Comparison of ENCODE assay signal across 8 mouse cellular contexts in the genomic region with DNA sequence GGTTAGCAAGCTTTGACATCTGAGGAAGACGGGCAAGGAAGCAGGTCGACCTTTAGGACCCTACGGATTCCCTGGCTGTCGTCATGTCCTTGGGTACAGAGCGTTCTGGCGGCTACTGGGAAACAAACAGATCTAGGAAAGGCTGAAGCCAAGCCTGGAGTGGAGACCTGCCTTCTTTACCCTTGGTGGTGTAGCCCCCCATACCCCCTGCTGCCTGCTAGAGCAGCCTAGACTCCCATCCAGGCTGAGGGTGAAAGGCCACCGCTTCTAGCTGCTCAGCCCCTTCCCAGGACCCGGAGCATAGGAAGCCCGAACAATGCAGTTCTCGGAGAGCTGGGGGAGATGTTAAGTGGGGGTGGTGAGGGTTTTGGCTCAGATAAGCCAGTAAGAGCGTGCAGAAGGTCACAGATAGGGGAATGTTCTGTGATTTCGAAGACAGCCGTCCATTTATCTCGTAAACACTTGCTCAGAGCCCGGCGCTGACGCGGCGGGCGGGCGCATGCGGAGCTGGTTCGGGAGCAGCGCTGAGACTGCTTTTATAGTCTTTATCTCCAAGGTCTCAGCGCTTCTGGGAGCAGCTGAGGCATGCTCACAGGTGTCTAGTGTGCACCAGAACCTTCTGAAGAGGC. TPM values are rescaled to one million over a fixed set of nuclear protein-coding genes. Genes with fewer than 3 reads are reported as not detected.
A peak's percentile ranks its signal among the peaks of the same experiment; 100 is the strongest.
DNase-seq lines count a peak whose midpoint lies in the region; ATAC-seq and TF ChIP-seq lines count a peak whose summit lies in the region.

No protein-coding gene starts in this region.

- H3K4me1 ChIP-seq in embryonic facial prominence, embryonic 13.5 days: peaks cover 53% of the 10 kb centered on the region
- H3K4me1 ChIP-seq in heart, embryonic 10.5 days: peaks cover 49% of the 10 kb centered on the region
- peaks cover 43% of the 10 kb centered on the region for H3K4me1 ChIP-seq in liver, embryonic 13.5 days (replicated peaks)
- H3K4me1 ChIP-seq in thymus, adult 2 months (replicated peaks; ENCODE audit: control insufficient read depth, insufficient read depth, low read length): peaks cover 58% of the 10 kb centered on the region

- WGBS in embryonic facial prominence, embryonic 13.5 days: under 1% methylated on average over 25 of the region's 25 CpGs
- WGBS in heart, embryonic 10.5 days: under 1% methylated on average over 25 of the region's 25 CpGs
- WGBS in liver, embryonic 13.5 days (ENCODE audit: insufficient replicate concordance): under 1% methylated on average over 25 of the region's 25 CpGs
- 1% methylated on average over 25 of the region's 25 CpGs for WGBS in thymus, adult 2 months

- peak overlapping the region; percentile 96 for H3K27ac ChIP-seq in embryonic facial prominence, embryonic 13.5 days
- H3K27ac ChIP-seq in heart, embryonic 10.5 days: peak overlapping the region; percentile 96
- H3K27ac ChIP-seq in liver, embryonic 13.5 days: no peak overlapping the region
- H3K27ac ChIP-seq in thymus, adult 2 months (ENCODE audit: control insufficient read depth, insufficient read depth, low read length): peak overlapping the region; percentile 94

- peak; percentile 70 for DNase-seq in 416B (ENCODE audit: low read depth)
- DNase-seq in adrenal gland, postnatal 36 days: peak; percentile 80 to 81
- peak; percentile 85 for DNase-seq in heart, embryonic 10.5 days (ENCODE audit: low spot score)
- peak; percentile 80 for DNase-seq in kidney, adult 9 months
- peak; percentile 60 for DNase-seq in liver, embryonic 13.5 days
- peak; percentile 68 for DNase-seq in thymus, adult 2 months

- no peaks in the 10 kb centered on the region for H3K79me2 ChIP-seq in myocyte (ENCODE audit: control insufficient read depth, insufficient read depth)

- TF ChIP-seq CTCF in thymus, adult 2 months (IDR thresholded peaks at IDR 0.05; ENCODE audit: borderline replicate concordance, control insufficient read depth, extremely low read depth, insufficient read depth, low read length, poor library complexity): no peak

- ATAC-seq in embryonic facial prominence, embryonic 13.5 days (ENCODE audit: insufficient number of reproducible peaks, insufficient read depth, low FRiP score, low TSS enrichment, low read depth): no peak
- peak; percentile 83 for ATAC-seq in liver, embryonic 13.5 days (ENCODE audit: low read depth)

- H3K27me3 ChIP-seq in embryonic facial prominence, embryonic 13.5 days: no peaks in the 10 kb centered on the region
- H3K27me3 ChIP-seq in heart, embryonic 10.5 days (ENCODE audit: insufficient read depth, poor library complexity, severe bottlenecking): peaks cover 7% of the 10 kb centered on the region; the same call in 1 of the 2 replicates
- H3K27me3 ChIP-seq in liver, embryonic 13.5 days: peaks cover 28% of the 10 kb centered on the region
- H3K27me3 ChIP-seq in myocyte (ENCODE audit: control insufficient read depth, insufficient read depth, insufficient read length): no peaks in the 10 kb centered on the region
- no peaks in the 10 kb centered on the region for H3K27me3 ChIP-seq in thymus, adult 2 months (ENCODE audit: control insufficient read depth, insufficient read depth, low read length)

- TF ChIP-seq POLR2A in myocyte (IDR thresholded peaks at IDR 0.05; ENCODE audit: insufficient read length, low read depth): no peak
- peak; percentile 73; the same call in 1 of the 2 replicates for TF ChIP-seq POLR2A in thymus, adult 2 months (IDR thresholded peaks at IDR 0.05; ENCODE audit: control insufficient read depth, extremely low read depth, insufficient read depth, low read length, poor library complexity)

- no peaks in the 10 kb centered on the region for H3K9me3 ChIP-seq in embryonic facial prominence, embryonic 13.5 days
- no peaks in the 10 kb centered on the region for H3K9me3 ChIP-seq in heart, embryonic 10.5 days
- no peaks in the 10 kb centered on the region for H3K9me3 ChIP-seq in liver, embryonic 13.5 days (replicated peaks)

- peak overlapping the region; percentile 91 for H3K9ac ChIP-seq in embryonic facial prominence, embryonic 13.5 days
- H3K9ac ChIP-seq in liver, embryonic 13.5 days: peak overlapping the region; percentile 48; the same call in 1 of the 2 replicates

- H3K36me3 ChIP-seq in embryonic facial prominence, embryonic 13.5 days: no peaks in the 10 kb centered on the region
- no peaks in the 10 kb centered on the region for H3K36me3 ChIP-seq in heart, embryonic 10.5 days
- H3K36me3 ChIP-seq in liver, embryonic 13.5 days: no peaks in the 10 kb centered on the region
- no peaks in the 10 kb centered on the region for H3K36me3 ChIP-seq in myocyte (ENCODE audit: control insufficient read depth, insufficient read depth)
- H3K36me3 ChIP-seq in thymus, adult 2 months (ENCODE audit: control insufficient read depth, insufficient read depth, low read length): no peaks in the 10 kb centered on the region

- H3K4me3 ChIP-seq in embryonic facial prominence, embryonic 13.5 days: peak overlapping the region; percentile 56
- H3K4me3 ChIP-seq in heart, embryonic 10.5 days: peak overlapping the region; percentile 67
- H3K4me3 ChIP-seq in liver, embryonic 13.5 days (replicated peaks): peak overlapping the region; percentile 45
- H3K4me3 ChIP-seq in myocyte: peak overlapping the region; percentile 3
- H3K4me3 ChIP-seq in thymus, adult 2 months (ENCODE audit: control insufficient read depth, insufficient read depth, low read length): peak overlapping the region; percentile 59

- H3K4me2 ChIP-seq in embryonic facial prominence, embryonic 13.5 days: peak overlapping the region; percentile 76
- peak overlapping the region; percentile 59 for H3K4me2 ChIP-seq in liver, embryonic 13.5 days
- peak overlapping the region; percentile 74 for H3K4me2 ChIP-seq in myocyte (ENCODE audit: low read depth)

- H3ac ChIP-seq in myocyte (ENCODE audit: control insufficient read depth, insufficient read length): no peak overlapping the region

TF ChIP-seq in myocyte, 11 proteins besides CTCF, POLR2A, EP300 and RAD21:
- TF ChIP-seq REST (IDR thresholded peaks at IDR 0.05; ENCODE audit: insufficient read depth, insufficient read length) (no peak), POLR2AphosphoS2 (IDR thresholded peaks at IDR 0.05; ENCODE audit: insufficient read length, low read depth) (no peak)

RNA-seq across cellular contexts. Expression of a gene that starts 18.3 kb away (rescaled TPM):
- 10 to 100 TPM; 76.4 to 98.7 TPM for total RNA-seq in adrenal gland, postnatal 36 days (2021)
- 86.5 and 93.1 TPM in 2 replicates for polyA plus RNA-seq in embryonic facial prominence, embryonic 13.5 days (2015; fragmentation: Nextera tagmentation; extraction: Ambion mirVana)
- polyA plus RNA-seq in heart, embryonic 10.5 days (2016; fragmentation: Nextera tagmentation; extraction: Ambion mirVana): 17.6 and 32.8 TPM in 2 replicates
- 2.7 and 2.8 TPM in 2 replicates for polyA plus RNA-seq in liver, embryonic 13.5 days (2015; fragmentation: Nextera tagmentation; extraction: Ambion mirVana)
- 266 TPM for polyA plus RNA-seq in myocyte (2012; fragmentation: generic; extraction: Trizol)
- polyA plus RNA-seq in thymus, adult 2 months (2012; rRNA removed): 157 and 190 TPM in 2 replicates

RNA-seq across cellular contexts. Expression of a gene that starts 32.7 kb away (rescaled TPM):
- 10 to 100 TPM; 27.1 to 32.8 TPM for total RNA-seq in adrenal gland, postnatal 36 days (2021)
- polyA plus RNA-seq in embryonic facial prominence, embryonic 13.5 days (2015; fragmentation: Nextera tagmentation; extraction: Ambion mirVana): 48.3 and 50.3 TPM in 2 replicates
- 33.0 and 36.2 TPM in 2 replicates for polyA plus RNA-seq in heart, embryonic 10.5 days (2016; fragmentation: Nextera tagmentation; extraction: Ambion mirVana)
- polyA plus RNA-seq in liver, embryonic 13.5 days (2015; fragmentation: Nextera tagmentation; extraction: Ambion mirVana): 21.6 and 23.0 TPM in 2 replicates
- polyA plus RNA-seq in myocyte (2012; fragmentation: generic; extraction: Trizol): 36.7 TPM
- polyA plus RNA-seq in thymus, adult 2 months (2012; rRNA removed): 24.2 and 26.2 TPM in 2 replicates

RNA-seq across cellular contexts. Expression of a gene that starts 33.0 kb away (rescaled TPM):
- total RNA-seq in adrenal gland, postnatal 36 days (2021): 10 to 100 TPM; 67.5 to 72.7 TPM
- polyA plus RNA-seq in embryonic facial prominence, embryonic 13.5 days (2015; fragmentation: Nextera tagmentation; extraction: Ambion mirVana): 116 and 128 TPM in 2 replicates
- polyA plus RNA-seq in heart, embryonic 10.5 days (2016; fragmentation: Nextera tagmentation; extraction: Ambion mirVana): 93.3 and 94.6 TPM in 2 replicates
- 46.4 and 52.7 TPM in 2 replicates for polyA plus RNA-seq in liver, embryonic 13.5 days (2015; fragmentation: Nextera tagmentation; extraction: Ambion mirVana)
- 127 TPM for polyA plus RNA-seq in myocyte (2012; fragmentation: generic; extraction: Trizol)
- polyA plus RNA-seq in thymus, adult 2 months (2012; rRNA removed): 108 and 136 TPM in 2 replicates

Comparison
In these comparisons a context has a peak if more than half of its experiments do, and no peak if none do; other contexts are left out.
1. H3K4me3 ChIP-seq: peak in every context shown above with its lines; median percentile 67 in heart, embryonic 10.5 days; 59 in thymus, adult 2 months; 56 in embryonic facial prominence, embryonic 13.5 days; 45 in liver, embryonic 13.5 days; 3 in myocyte.